Mouse (Mus musculus): Measurements from ENCODE around the gene Gm20403.

GRCm38 (mm10) chr12:54988323-54988850, 2.1 kb upstream of the Gm20403 start:
- TF ChIP-seq GABPA (IDR thresholded peaks at IDR 0.05; ENCODE audit: insufficient replicate concordance, low read depth, low read length) (no peak), POLR2AphosphoS2 (IDR thresholded peaks at IDR 0.05; ENCODE audit: low read depth, low read length) (no peak), UBTF (IDR thresholded peaks at IDR 0.05; ENCODE audit: low read depth, low read length) (no peak), POLR2A (IDR thresholded peaks at IDR 0.05; ENCODE audit: low read depth, low read length) (no peak)

Measured in CH12.LX (cell line).